Mouse (Mus musculus) heart, postnatal 10 days (tissue): ENCODE measurements around the gene Ube2r2. TPM values are rescaled to one million over a fixed set of nuclear protein-coding genes. Genes with fewer than 3 reads are reported as not detected.
A peak's percentile ranks its signal among the peaks of the same experiment; 100 is the strongest.

Source experiments
- DNase-seq, 2 experiments: peaks; one replicate each; pipeline ENCODE4 v3.0.0; 2021
- intact Hi-C: fragments of 180-260 bp; cut with DNase I; formaldehyde crosslinking; loops from one replicate; pipeline ENCODE4 v1.15.1; 2025
- total RNA-seq, 2 experiments: library from RNA; stranded (reverse); gene quantifications; 2 replicates each; pipeline ENCODE4 v1.2.3; 2021

Gene Ube2r2
- total RNA-seq, 2 experiments from 2014 or later: 123 to 137 TPM

GRCm38 (mm10) chr4:41165693-41166475 is 30.3 kb downstream of the Ube2r2 start:
- intact Hi-C loops: loop anchor here (1.0 to 2.0 kb wide), 2 partner anchors 37 to 115 kb away; no protein-coding TSS in a partner anchor
- peak; percentile 67 to 86 for DNase-seq

- intact Hi-C loops: no loop called here
- no peak for DNase-seq
These were observed 35.4 kb downstream of the Ube2r2 start for GRCm38 (mm10) chr4:41170970-41171369.

- intact Hi-C loops: no loop called here
- DNase-seq: no peak
These were observed 39.1 kb downstream of the Ube2r2 start for GRCm38 (mm10) chr4:41174631-41175030.

DNA sequence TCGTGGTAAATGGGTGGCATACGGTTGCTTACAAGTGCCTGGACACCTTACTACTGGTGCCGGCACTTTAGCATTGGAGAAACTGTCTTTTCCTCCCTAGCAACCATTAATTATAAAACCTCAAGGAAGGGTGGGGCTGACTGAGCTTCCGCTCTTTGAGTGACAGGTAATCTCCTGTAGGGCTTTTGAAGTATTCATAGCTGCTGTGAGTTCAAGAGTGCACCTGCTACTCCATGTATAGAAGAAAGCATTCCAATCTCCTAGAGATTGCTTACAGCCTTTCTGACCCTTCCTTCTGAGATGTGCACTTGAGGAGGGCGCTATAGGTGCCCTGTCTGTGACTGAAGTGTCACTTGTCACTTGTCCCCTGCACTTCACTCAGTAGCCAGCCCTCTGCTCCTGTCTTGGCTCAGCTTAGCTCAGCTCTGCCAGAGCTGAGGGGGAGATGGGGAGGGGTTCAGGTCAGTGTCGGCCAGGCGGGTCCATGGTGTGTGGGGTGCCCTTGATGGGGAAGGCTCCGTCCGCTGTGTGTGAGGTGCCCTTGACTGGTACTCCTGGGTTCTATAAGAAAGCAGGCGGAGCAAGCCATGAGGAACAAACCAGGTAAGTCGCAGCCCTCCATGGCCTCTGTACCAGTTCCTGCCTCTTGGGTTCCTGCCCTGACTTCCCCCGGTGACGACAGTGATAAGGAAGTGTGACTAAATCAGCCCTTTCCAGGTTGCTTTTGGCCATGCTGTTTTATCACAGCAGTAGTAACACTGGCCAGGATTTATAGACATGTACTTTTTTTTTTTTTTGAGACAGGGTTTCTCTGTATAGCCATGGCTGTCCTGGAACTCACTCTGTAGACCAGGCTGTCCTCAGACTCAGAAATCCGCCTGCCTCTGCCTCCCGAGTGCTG is 44.5 kb downstream of the Ube2r2 start:
- no peak for DNase-seq
- intact Hi-C loops: no loop called here

- intact Hi-C loops: no loop called here
- no peak for DNase-seq
These were observed 54.3 kb downstream of the Ube2r2 start for GRCm38 (mm10) chr4:41189809-41190208.

- no peak for DNase-seq
- intact Hi-C loops: no loop called here
These were observed 57.3 kb downstream of the Ube2r2 start for GRCm38 (mm10) chr4:41192544-41193512.

DNA sequence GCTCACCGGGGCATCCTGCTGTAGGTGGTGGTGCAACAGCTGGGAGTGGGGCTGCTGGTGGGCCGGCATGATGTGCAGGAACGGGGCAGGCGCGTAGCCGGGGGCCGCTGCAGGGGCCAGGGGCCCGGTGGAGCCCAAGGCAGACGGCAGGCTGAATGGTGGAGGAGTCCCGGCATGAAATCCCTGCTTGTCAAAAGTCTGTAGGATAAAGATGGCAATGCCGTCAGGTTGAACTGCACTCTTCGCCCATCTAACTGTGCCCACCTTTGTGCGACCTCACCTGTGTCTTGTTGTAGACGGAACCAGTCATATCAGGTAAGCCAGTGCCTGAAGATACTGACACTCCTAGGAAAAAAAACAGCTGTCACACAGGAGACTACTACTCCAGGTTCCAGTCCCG is 59.8 kb downstream of the Ube2r2 start:
- intact Hi-C loops: no loop called here
- no peak for DNase-seq

DNA sequence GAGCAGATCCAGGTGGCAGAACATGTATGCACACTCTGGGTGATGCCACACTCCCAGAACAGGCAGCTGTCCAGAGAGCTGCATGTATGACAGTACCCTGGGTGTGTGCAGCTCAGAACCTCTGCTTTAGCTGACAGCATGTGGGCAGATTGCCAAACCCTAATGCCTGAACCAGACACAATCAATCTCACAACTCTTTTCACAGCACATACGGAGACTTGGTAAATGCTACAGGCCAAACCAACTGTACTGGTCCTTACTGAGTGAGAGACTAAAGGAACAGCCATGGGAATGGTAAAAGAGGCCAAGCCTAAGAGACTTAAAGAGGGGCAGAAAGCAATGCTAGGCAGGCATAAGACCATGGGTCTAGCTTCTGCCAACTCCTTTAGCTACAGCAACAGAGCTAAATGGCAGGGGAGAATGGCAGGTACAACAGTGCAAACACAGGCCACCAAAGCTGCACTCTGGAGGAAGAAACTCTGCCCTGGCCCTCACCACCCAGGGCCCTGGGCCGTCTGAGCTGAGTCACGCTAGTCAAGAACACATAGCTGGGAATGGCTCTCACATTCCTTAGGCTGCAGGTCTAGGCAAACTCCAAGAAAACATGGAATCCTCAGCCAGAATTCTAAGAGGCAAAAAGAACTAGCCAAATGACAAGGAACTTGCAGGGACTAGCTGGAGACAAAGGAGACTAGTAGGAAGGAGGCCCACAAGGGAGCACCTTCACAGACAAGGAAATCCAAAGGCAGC is 61.5 kb downstream of the Ube2r2 start:
- peak; percentile 38 to 48 for DNase-seq
- intact Hi-C loops: no loop called here

- no peak for DNase-seq
- intact Hi-C loops: no loop called here
These were observed 66.6 kb downstream of the Ube2r2 start for GRCm38 (mm10) chr4:41202135-41202534.

- no peak for DNase-seq
- intact Hi-C loops: no loop called here
These were observed 70.2 kb downstream of the Ube2r2 start for GRCm38 (mm10) chr4:41205751-41206150.

GRCm38 (mm10) chr4:41208050-41208449 is 72.5 kb downstream of the Ube2r2 start:
- no peak for DNase-seq
- intact Hi-C loops: no loop called here

GRCm38 (mm10) chr4:41225412-41225811 is 89.9 kb downstream of the Ube2r2 start:
- DNase-seq: peak; percentile 4 to 10
- intact Hi-C loops: loop anchor here (2.0 to 5.0 kb wide), 2 partner anchors 97 to 162 kb away; no protein-coding TSS in a partner anchor

GRCm38 (mm10) chr4:41226351-41226750 is 90.8 kb downstream of the Ube2r2 start:
- DNase-seq: peak; percentile 32 to 55
- intact Hi-C loops: loop anchor here (1.0 to 5.0 kb wide), 3 partner anchors 60 to 178 kb away; partner anchors contain the start of gene Aqp7

GRCm38 (mm10) chr4:41235621-41236020 is 100.1 kb downstream of the Ube2r2 start:
- intact Hi-C loops: no loop called here
- no peak for DNase-seq

DNA sequence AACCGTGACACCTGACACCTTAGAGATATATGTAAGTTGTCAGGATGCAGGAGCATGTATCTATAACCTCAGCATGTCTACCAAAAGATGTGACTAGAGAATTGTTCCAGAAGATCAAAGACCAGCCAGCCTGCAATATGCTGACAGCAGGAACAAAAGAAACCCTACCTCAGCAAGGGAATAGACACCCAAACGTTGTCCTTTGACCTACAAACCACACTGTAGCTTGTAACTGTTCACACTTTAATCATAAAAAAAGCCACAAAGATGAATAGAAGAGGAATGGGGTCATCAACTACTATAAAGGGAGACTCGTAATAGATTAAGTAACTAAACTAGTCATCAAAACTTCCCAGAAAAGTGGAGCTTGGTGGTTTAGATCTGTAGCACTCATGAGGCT is 105.4 kb downstream of the Ube2r2 start:
- no peak for DNase-seq
- intact Hi-C loops: no loop called here
